Mouse (Mus musculus): ENCODE data around the gene Olfr1467.

The Olfr1467 gene

DNA sequence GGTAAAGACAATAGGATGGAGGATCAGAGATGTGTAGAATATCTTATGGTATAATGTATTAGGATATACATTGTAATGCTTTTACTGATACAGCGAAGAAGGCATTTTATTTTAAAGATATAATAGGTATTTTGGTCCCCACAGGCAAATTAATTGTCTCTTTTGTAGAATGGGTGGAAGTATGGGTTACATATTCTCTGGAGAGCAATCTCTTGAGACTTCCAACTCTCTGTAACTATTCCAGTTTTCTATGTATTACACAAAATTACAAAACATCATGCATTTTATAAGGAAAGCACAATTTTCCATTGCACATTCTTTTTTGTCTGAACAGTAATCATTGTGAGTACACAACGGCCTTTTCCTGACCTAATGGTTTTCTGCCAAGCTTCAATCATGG is at the start of gene Olfr1467:
TSS of gene Olfr1467 (plus strand) at position 301 of the 400 bp plus-strand sequence.
- DNase-seq (ENCODE audit: low spot score in 2 of 2) = no peak

DNA sequence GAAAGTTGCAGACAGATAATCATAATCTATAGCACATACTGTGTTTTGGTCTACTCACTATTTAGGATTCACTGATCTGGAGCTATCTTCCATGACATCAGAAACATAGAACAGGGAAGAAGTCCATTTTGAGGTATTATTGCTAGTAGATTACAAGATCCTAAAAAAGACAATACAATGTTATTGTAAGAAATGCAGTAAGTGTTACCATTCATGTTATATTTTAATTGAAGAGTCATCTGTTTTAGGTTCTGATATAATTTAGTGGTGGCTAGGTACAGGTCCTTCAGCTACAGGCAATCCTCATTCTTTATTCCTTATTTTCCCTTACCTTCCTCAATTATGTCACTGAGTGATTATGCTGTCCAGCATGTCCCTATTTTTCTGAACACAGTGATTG is 46.6 kb upstream of the Olfr1467 start, which contains the start of gene Olfr1465:
TSS of gene Olfr1465 (minus strand) at position 101 of the 400 bp plus-strand sequence.
- DNase-seq (ENCODE audit: low spot score in 2 of 2) = no peak

DNA sequence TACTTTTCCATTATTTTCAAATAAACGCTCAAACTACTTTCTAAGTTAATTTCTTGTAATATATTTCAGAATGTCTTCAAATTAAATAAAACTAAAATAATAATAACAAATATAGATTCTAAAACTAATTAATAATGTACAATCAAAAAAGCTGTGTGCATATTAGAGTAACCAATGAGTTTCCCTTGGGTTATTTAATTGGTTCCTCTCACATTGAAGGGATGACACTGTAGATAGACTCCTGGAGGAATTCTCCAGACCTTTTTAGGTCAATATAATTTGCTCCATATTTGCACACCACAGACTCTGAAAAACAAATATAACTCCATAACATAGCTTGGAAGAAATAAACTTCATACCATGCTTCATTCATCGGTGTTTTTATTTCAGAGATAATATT is 23.5 kb upstream of the Olfr1467 start, which contains the start of gene Olfr1466:
TSS of gene Olfr1466 (plus strand) at position 301 of the 400 bp plus-strand sequence.
- DNase-seq (ENCODE audit: low spot score in 2 of 2) = no peak

DNA sequence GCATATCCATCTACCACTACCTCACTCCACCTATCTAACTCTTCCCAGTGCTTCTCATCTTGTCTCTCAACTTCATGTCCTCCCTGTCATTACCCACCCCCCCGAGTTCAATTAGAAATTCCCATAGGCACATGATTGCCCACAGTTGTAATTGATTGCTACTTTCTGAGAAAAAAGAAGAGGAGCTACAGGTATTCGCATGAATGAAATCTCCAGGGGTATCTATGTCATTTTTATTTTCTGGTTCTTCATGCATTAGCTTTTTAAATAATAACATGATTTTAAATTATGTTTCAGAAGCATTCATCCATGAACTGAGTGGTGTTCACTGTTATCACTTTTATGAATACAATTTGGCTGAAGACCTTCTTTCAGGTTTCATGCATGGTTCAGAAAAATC is 45.5 kb downstream of the Olfr1467 start, which contains the start of gene Olfr1469:
TSS of gene Olfr1469 (plus strand) at position 301 of the 400 bp plus-strand sequence.
- DNase-seq (ENCODE audit: low spot score in 2 of 2) = no peak
